Mouse (Mus musculus): ENCODE measurements around the gene Abca12. TPM values are rescaled to one million over a fixed set of nuclear protein-coding genes. Genes with fewer than 3 reads are reported as not detected.

Abca12 gene
- polyA plus RNA-seq, 1 experiment from 2014 or later = 0.30 TPM

DNA sequence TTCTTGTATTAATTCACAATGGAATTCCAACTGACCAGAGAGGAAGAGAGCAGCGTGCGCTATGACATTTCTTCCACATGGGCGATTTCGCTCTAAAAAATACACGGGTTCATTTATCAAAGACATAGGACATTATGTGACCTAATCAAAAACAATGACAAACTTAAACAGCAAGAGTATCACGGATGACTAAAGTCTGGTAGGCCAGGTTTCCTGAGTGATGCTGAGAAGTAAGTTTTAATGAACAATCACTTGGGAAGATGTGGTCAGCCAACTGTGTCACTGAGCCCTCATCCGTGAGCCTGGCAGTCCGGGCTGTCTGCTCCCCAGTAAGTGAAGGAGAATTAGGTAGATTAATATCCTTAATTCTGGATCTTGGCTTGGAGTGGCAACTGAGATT is 21.2 kb downstream of the Abca12 start:
- Histone ChIP-seq H3K27ac (no peak overlapping the region), H3K4me3 (no peak overlapping the region), H3K27me3 (no peaks in the 10 kb centered on the region), H3K36me3 (no peaks in the 10 kb centered on the region), H3K9ac (no peak overlapping the region), H3K4me2 (no peak overlapping the region), H3K4me1 (no peaks in the 10 kb centered on the region; the same call in 1 of the 2 replicates), H3K9me3 (no peaks in the 10 kb centered on the region)
- 89% methylated on average over 8 of the region's 8 CpGs for WGBS
- ATAC-seq (ENCODE audit: insufficient number of reproducible peaks, insufficient read depth, low FRiP score, low TSS enrichment, low read depth) = no peak

DNA sequence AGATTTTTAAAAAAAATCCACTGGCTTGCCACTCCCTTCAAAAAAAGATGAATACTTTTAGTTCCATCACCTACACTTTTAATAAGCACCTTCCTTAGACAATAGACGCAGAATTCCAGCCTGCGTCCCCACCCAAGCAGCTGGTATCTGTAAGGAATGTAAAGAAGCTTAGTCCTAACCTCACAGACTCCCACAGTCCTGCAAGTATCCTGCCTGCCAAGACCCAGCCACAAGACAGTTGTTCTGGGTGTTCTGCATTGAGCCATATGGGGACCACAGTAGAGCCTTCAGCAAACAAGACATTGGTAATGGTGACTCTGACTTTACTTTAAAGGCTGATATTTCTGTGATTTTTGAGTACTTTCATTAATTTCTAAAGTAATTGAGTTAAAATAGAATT is 22.2 kb downstream of the Abca12 start:
- H3K4me3 ChIP-seq = no peak overlapping the region
- no peaks in the 10 kb centered on the region for H3K9me3 ChIP-seq
- H3K9ac ChIP-seq = no peak overlapping the region
- H3K4me2 ChIP-seq = no peak overlapping the region
- no peak for ATAC-seq (ENCODE audit: insufficient number of reproducible peaks, insufficient read depth, low FRiP score, low TSS enrichment, low read depth)
- no peaks in the 10 kb centered on the region for H3K36me3 ChIP-seq
- H3K27me3 ChIP-seq = no peaks in the 10 kb centered on the region
- WGBS = 65% methylated on average over 2 of the region's 2 CpGs
- no peak overlapping the region for H3K27ac ChIP-seq
- no peaks in the 10 kb centered on the region; the same call in 1 of the 2 replicates for H3K4me1 ChIP-seq

DNA sequence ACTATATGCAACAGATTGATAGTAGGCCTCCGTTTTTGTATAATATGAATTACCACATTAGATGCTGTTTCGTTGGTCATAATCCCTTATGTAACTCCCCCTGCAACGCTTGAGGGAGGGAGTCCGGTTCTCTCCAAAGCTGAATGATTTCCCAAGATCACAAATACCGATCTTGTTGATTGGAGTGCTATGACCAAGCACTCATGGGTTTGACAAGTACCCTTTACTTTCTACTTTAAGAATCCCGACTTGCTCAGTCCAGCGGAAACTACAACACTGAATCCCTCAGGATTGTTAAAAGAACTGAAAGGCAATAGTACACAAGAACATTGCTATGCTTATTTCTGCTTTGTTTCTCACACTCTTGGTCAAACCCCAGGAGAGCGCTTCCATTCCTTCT is 28.1 kb downstream of the Abca12 start:
- no peak overlapping the region for H3K4me3 ChIP-seq
- H3K4me1 ChIP-seq = no peaks in the 10 kb centered on the region; the same call in 1 of the 2 replicates
- H3K36me3 ChIP-seq = no peaks in the 10 kb centered on the region
- no peaks in the 10 kb centered on the region for H3K9me3 ChIP-seq
- WGBS = 93% methylated on average over 8 of the region's 8 CpGs
- no peak overlapping the region for H3K9ac ChIP-seq
- H3K4me2 ChIP-seq = no peak overlapping the region
- H3K27ac ChIP-seq = no peak overlapping the region
- H3K27me3 ChIP-seq = no peaks in the 10 kb centered on the region
- ATAC-seq (ENCODE audit: insufficient number of reproducible peaks, insufficient read depth, low FRiP score, low TSS enrichment, low read depth) = no peak

DNA sequence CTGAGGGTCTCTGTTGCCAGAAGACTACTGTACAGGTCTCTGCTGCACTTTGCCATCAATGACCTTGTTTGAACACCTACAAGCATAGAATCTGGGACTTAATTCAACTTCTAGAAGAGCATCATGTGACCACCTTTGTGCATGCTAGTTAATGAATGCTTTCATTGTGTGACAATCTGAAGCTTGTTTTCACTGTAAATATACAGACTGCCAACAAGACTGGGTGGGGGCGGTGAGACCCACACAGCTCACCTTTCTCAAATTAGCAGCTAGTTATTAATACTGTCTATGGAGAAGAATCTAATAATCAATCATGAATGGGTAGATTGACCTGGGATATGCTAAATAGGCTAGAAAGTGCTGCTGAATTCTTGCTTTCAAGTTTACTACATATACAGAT is 30.6 kb downstream of the Abca12 start:
- H3K27ac ChIP-seq = no peak overlapping the region
- no peak overlapping the region for H3K9ac ChIP-seq
- H3K4me2 ChIP-seq = no peak overlapping the region
- 78% methylated on average over 1 of the region's 1 CpGs for WGBS
- H3K9me3 ChIP-seq = no peaks in the 10 kb centered on the region
- no peaks in the 10 kb centered on the region for H3K36me3 ChIP-seq
- H3K4me3 ChIP-seq = no peak overlapping the region
- no peak for ATAC-seq (ENCODE audit: insufficient number of reproducible peaks, insufficient read depth, low FRiP score, low TSS enrichment, low read depth)
- H3K4me1 ChIP-seq = no peaks in the 10 kb centered on the region; the same call in 1 of the 2 replicates
- no peaks in the 10 kb centered on the region for H3K27me3 ChIP-seq

DNA sequence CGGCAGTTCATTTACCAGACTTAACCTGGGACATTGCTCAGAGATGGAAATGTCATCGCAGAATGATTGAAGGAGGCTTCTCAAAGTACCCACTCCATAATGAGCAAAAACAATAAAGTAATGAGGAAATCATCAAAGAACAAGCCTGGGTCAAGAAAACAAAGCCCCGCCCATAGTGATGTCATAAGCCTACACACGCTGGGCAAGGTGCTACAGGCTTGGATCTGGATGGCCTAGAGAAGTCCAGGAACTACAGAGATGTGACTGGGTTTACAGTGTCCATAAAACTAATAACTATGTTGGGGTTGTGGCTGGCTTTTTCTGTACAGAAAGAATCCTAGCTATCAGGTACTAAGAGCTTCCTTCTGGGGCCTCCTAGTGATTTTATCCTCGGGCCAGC is 41.6 kb downstream of the Abca12 start:
- Histone ChIP-seq H3K9ac (no peak overlapping the region), H3K27ac (no peak overlapping the region), H3K9me3 (no peaks in the 10 kb centered on the region), H3K4me2 (no peak overlapping the region), H3K4me1 (no peaks in the 10 kb centered on the region), H3K27me3 (no peaks in the 10 kb centered on the region), H3K4me3 (no peak overlapping the region), H3K36me3 (no peaks in the 10 kb centered on the region)
- no peak for ATAC-seq (ENCODE audit: insufficient number of reproducible peaks, insufficient read depth, low FRiP score, low TSS enrichment, low read depth)
- 95% methylated on average over 5 of the region's 5 CpGs for WGBS

DNA sequence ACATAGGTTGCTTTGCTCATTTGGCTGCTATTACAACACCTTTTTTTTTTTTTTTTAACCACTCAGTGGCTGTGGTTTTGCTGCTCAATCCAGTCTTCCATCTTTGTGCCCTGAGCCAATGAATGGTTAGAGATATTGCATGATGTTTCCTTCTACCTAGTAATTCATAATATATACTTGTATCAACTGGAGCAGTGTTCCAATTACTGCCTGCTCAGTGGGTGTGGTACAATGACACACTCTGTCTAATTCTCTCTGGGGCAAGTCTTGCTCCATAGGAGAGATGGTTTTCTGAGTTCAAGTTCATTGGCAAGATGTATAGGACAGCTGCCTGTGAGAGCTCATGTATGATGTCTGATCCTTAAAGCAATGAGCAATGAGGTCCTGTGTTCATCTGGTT is 44.4 kb downstream of the Abca12 start:
- Histone ChIP-seq H3K4me3 (no peak overlapping the region), H3K27ac (no peak overlapping the region), H3K27me3 (no peaks in the 10 kb centered on the region), H3K9me3 (no peaks in the 10 kb centered on the region), H3K9ac (no peak overlapping the region), H3K4me1 (no peaks in the 10 kb centered on the region), H3K36me3 (no peaks in the 10 kb centered on the region), H3K4me2 (no peak overlapping the region)
- ATAC-seq (ENCODE audit: insufficient number of reproducible peaks, insufficient read depth, low FRiP score, low TSS enrichment, low read depth) = no peak

DNA sequence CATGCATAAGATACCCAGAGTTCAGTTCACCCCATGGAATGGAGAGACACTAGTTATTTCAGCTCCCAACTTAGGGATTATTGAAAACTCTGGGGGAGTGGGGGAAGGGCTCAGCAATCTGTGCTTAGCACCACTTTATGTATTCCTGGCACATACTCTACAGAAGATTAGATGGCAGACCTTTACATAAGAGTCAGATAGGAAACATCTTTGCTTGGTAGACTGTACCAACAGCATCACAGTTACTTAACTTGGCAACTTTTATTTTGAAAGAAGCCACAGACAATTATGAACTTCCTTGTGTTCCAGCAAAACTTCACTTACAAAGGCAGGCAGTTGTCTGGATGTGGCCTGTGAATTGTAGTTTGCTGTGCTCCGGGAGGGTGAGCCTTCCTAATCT is 46.9 kb downstream of the Abca12 start:
- Histone ChIP-seq H3K36me3 (no peaks in the 10 kb centered on the region), H3K4me3 (no peak overlapping the region), H3K9ac (no peak overlapping the region), H3K27me3 (no peaks in the 10 kb centered on the region), H3K27ac (no peak overlapping the region), H3K4me2 (no peak overlapping the region), H3K9me3 (no peaks in the 10 kb centered on the region), H3K4me1 (no peaks in the 10 kb centered on the region)
- WGBS = 65% methylated on average over 1 of the region's 1 CpGs
- no peak for ATAC-seq (ENCODE audit: insufficient number of reproducible peaks, insufficient read depth, low FRiP score, low TSS enrichment, low read depth)

DNA sequence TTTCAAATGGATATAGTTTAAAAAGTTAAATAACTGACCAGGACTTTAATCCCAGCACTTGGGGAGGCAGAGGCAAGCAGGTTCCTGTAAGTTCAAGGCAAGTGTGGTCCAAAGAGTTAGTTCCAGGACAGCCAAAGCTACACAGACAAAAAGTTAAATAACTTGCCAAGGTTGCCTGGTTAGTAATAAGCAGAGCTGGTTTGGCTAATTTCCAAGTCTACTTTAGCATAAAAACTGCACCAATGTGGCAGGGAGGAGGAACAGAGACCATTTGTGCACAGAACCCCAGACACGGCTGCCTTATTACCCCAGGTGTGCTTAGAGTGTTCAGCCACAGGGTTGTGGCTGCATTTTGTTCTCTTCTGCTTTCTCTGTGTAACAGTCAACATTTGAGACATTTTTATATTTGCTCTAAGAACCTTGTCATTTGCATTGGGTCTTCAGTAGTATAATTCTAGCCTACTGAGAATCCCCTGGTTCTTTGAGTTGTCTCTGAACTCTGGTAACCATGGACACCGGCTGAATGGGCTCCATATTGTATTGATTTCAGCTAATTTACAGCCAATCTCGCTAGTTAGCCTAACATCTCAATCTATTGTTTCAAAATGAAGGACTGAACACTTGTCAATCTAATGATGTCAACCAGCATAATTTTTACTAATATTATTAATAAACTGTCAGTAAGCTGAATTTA is 71.7 kb downstream of the Abca12 start:
- no peaks in the 10 kb centered on the region for H3K36me3 ChIP-seq
- no peak overlapping the region for H3K9ac ChIP-seq
- H3K4me2 ChIP-seq = no peak overlapping the region
- ATAC-seq (ENCODE audit: insufficient number of reproducible peaks, insufficient read depth, low FRiP score, low TSS enrichment, low read depth) = no peak
- H3K9me3 ChIP-seq = no peaks in the 10 kb centered on the region
- no peak overlapping the region for H3K27ac ChIP-seq
- H3K27me3 ChIP-seq = no peaks in the 10 kb centered on the region
- no peaks in the 10 kb centered on the region for H3K4me1 ChIP-seq
- WGBS = 46% methylated on average over 3 of the region's 3 CpGs
- no peak overlapping the region for H3K4me3 ChIP-seq

DNA sequence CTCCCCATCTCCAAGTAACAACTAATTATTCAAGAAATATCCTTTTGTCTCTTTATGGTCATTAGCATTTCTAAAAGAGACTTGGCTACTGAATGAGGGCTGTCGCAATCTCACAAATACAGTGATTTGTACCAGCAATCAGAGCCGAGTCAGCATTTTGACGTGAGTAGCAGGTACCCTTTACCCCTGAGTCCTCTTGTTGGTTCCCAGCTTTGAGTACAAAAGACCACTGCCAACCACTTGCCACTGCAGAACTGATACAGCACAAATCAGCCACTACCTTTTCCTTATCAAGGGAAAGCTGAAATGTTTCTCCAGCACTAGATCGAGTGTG is 72.5 kb downstream of the Abca12 start:
- Histone ChIP-seq H3K9me3 (no peaks in the 10 kb centered on the region), H3K4me1 (no peaks in the 10 kb centered on the region), H3K36me3 (no peaks in the 10 kb centered on the region), H3K27ac (no peak overlapping the region), H3K27me3 (no peaks in the 10 kb centered on the region), H3K4me2 (no peak overlapping the region), H3K4me3 (no peak overlapping the region), H3K9ac (no peak overlapping the region)
- no peak for ATAC-seq (ENCODE audit: insufficient number of reproducible peaks, insufficient read depth, low FRiP score, low TSS enrichment, low read depth)
- WGBS = 81% methylated on average over 4 of the region's 4 CpGs

DNA sequence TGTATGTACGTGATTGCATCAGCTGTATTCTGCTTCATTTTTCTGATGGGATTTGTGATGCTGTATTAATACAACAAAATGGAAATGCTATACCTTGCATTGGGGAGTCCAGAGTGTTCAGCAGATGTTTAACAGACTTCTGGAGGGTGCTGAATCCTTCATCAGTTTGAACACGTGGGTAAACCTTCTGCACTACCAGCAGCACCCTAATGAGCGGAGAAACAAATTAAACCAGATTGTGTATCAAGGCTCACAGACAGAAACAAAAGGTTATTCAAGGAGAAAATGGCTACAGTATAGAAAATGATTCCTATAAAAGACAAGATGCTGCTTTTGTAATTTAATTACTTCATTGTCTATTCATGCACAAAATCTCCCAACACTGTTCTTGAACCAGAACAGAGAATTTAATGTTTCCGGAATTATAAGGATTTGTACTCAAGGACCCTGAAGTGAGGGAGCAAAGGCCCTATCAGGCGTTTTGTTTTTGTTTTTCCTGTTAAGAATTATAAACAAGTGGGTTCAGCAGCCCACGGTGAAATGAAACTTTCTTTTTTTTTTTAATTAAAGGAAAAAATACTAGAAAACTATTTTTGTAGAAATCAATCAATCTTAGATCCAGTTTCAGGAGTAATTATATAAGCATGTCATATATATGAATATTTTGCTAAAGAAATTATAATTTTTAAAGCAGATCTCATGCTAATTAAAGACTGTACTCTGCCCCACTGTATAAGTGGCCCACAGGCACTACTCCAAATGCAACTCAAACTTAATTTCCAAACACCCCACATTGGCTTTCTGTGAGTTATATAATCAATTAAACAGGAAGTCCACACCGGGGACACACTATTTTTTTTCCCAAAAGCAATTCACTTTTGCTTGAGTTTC is 73.1 kb downstream of the Abca12 start:
- Histone ChIP-seq H3K9me3 (no peaks in the 10 kb centered on the region), H3K27me3 (no peaks in the 10 kb centered on the region), H3K9ac (no peak overlapping the region), H3K4me2 (no peak overlapping the region), H3K36me3 (no peaks in the 10 kb centered on the region), H3K4me3 (no peak overlapping the region), H3K27ac (no peak overlapping the region), H3K4me1 (no peaks in the 10 kb centered on the region)
- WGBS = 68% methylated on average over 7 of the region's 7 CpGs
- no peak for ATAC-seq (ENCODE audit: insufficient number of reproducible peaks, insufficient read depth, low FRiP score, low TSS enrichment, low read depth)

DNA sequence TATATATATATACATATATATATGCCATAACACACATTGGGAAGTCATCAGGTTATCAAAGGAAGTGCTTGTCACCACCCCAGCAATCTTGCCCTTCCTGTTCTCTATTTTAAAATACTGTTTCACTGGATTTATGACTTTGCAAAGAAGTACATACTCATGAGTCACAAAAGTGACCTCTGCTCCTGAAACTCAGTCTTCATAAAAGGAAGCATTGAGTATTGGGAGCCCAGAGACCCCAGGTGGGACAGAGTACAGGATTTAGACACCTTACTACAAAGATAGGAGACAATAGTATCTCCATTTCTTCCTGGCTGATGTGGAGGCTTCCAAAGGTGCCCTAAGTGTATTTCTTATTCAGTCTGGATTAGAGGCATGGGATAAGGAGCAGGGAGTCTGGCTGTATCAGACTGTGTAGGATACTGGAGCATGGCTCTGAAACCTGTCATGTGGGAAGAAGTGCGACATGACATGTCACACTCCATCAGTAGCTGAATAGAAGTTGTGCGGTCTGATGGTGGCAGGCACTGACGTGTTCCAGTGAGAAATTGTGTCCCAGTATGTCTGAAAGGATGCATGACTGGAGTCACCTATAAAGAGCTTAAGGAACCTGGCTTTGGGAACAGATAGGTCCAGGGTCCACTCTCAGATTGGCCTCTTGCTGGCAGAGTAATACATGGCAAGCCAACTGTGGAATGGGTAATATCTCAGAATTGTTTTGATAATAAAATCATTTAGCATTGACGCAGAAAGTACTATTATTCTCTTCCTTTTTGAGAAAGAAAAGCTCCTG is 76.0 kb downstream of the Abca12 start:
- 85% methylated on average over 4 of the region's 4 CpGs for WGBS
- Histone ChIP-seq H3K9me3 (no peaks in the 10 kb centered on the region), H3K4me1 (no peaks in the 10 kb centered on the region), H3K27me3 (no peaks in the 10 kb centered on the region), H3K27ac (no peak overlapping the region), H3K4me2 (no peak overlapping the region), H3K4me3 (no peak overlapping the region), H3K9ac (no peak overlapping the region), H3K36me3 (no peaks in the 10 kb centered on the region)
- no peak for ATAC-seq (ENCODE audit: insufficient number of reproducible peaks, insufficient read depth, low FRiP score, low TSS enrichment, low read depth)
